Mouse (Mus musculus) testis, adult 2 months (tissue): ENCODE data around the gene Rgs6.

Source experiments
- CTCF ChIP-seq: fragments of 200-500 bp; IDR thresholded peaks from 2 replicates; pipeline ENCODE4 v1.5.1; 2012; ENCODE audit warnings: low read depth, mild to moderate bottlenecking, inconsistent platforms, low read length, moderate library complexity; ENCODE audit not compliant: control insufficient read depth, insufficient read depth, insufficient replicate concordance
- POLR2A ChIP-seq: fragments of 200-500 bp; IDR thresholded peaks from 2 replicates; pipeline ENCODE4 v1.6.1; 2012; ENCODE audit warnings: low read depth, mild to moderate bottlenecking, inconsistent platforms, low read length, moderate library complexity; ENCODE audit not compliant: control insufficient read depth

GRCm38 (mm10) chr12:82670201-82670737 is 82.2 kb downstream of the Rgs6 start:
- TF ChIP-seq CTCF (no peak), POLR2A (no peak)
